Mouse (Mus musculus) liver, postnatal 0 days (tissue): ENCODE measurements around the gene Gabrb3.

ENCODE experiments used
- CTCF ChIP-seq: sonication (generic); IDR thresholded peaks from 2 replicates; pipeline ENCODE4 v1.5.1; 2016; ENCODE audit warnings: antibody characterized with exemption, low read depth
- EP300 ChIP-seq: IDR thresholded peaks from 2 replicates; pipeline ENCODE4 v1.6.1; 2016; ENCODE audit warnings: antibody characterized with exemption, low read depth, mild to moderate bottlenecking

DNA sequence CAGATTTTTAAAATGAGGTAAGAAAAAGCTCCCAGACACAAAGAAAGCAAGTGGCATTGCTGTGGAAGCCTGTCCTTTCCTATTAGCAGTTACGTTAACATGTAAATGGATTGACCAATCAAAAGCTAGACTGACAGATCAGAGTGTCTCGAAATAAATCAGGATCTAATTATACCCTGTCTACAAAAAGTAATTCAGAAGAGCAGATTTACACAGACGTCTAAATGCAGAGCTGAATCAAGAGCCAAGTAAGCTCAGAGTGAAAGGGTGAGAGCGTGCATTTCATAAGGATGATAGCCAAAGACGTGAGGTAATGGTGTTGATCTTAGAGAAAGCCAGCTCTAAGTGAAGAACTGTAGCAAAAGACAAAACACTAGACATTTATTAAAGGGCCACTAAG, 359.3 kb downstream of the Gabrb3 start:
- no peak for TF ChIP-seq CTCF
- no peak for TF ChIP-seq EP300
